Mouse (Mus musculus): ENCODE data around the gene Poll.
A peak's percentile ranks its signal among the peaks of the same experiment; 100 is the strongest.

The Poll gene

GRCm38 (mm10) chr19:45533617-45534016 lies 26.7 kb downstream of the Poll start:
- DNase-seq: no peak

- no peak for DNase-seq
Observed at GRCm38 (mm10) chr19:45531554-45531953, 28.8 kb downstream of the Poll start.

- no peak for DNase-seq
Observed at GRCm38 (mm10) chr19:45530200-45530995, 29.9 kb downstream of the Poll start.

GRCm38 (mm10) chr19:45529294-45529693 lies 31.0 kb downstream of the Poll start:
- DNase-seq: no peak

GRCm38 (mm10) chr19:45527931-45528534 lies 32.3 kb downstream of the Poll start:
- DNase-seq: no peak

- DNase-seq: no peak
Observed at GRCm38 (mm10) chr19:45527382-45527781, 32.9 kb downstream of the Poll start.

- no peak for DNase-seq
Observed at GRCm38 (mm10) chr19:45516264-45516663, 44.1 kb downstream of the Poll start.

GRCm38 (mm10) chr19:45515341-45515740 lies 45.0 kb downstream of the Poll start:
- no peak for DNase-seq

- peak; percentile 62 to 71 for DNase-seq
Observed at GRCm38 (mm10) chr19:45511406-45511805, 48.9 kb downstream of the Poll start.

- no peak for DNase-seq
Observed at GRCm38 (mm10) chr19:45510680-45511079, 49.7 kb downstream of the Poll start.

- peak; percentile 77 to 79 for DNase-seq
Observed at GRCm38 (mm10) chr19:45507531-45507930, 52.8 kb downstream of the Poll start.

GRCm38 (mm10) chr19:45505446-45505845 lies 54.9 kb downstream of the Poll start:
- DNase-seq: no peak
